Mouse (Mus musculus) liver, embryonic 14.5 days (tissue): ENCODE results near the gene Pard6b.

Experiments
- CTCF ChIP-seq: IDR thresholded peaks from 2 replicates; pipeline ENCODE4 v1.5.1; 2016; ENCODE audit warnings: antibody characterized with exemption, low read depth, control low read depth
- EP300 ChIP-seq: IDR thresholded peaks from 2 replicates; pipeline ENCODE4 v1.6.1; 2016; ENCODE audit warnings: antibody characterized with exemption, low read depth

- no peak for TF ChIP-seq CTCF
- no peak for TF ChIP-seq EP300
Measured at GRCm38 (mm10) chr2:168076840-168077576, 3.8 kb upstream of the Pard6b start.
